In genomic region chr4:123558496-123558895, GRCm38 (mm10) we compare ENCODE assay signal across 28 mouse cellular contexts.
DNase-seq lines count a peak whose midpoint lies in the region; ATAC-seq and TF ChIP-seq lines count a peak whose summit lies in the region.
"Had no signal": no experiment of that assay in that cellular context is flagged by ENCODE, and none has a peak within 500 bp of the region (broad histone marks: within the 10 kb centered on the region; RNA-seq: fewer than 3 reads in every experiment).

No protein-coding gene starts in this region.

- H3K4me3 ChIP-seq in midbrain, embryonic 11.5 days (ENCODE audit: low read depth, low read length), result no peak overlapping the region
- no peak overlapping the region for H3K4me3 ChIP-seq in midbrain, embryonic 13.5 days (replicated peaks)
- H3K4me3 ChIP-seq in myocyte, result no peak overlapping the region
- no peak overlapping the region for H3K4me3 ChIP-seq in forebrain, embryonic 16.5 days (replicated peaks; ENCODE audit: low read length)
- H3K4me3 ChIP-seq in hindbrain, embryonic 16.5 days (ENCODE audit: low read length), result no peak overlapping the region
- H3K4me3 ChIP-seq: embryonic facial prominence, embryonic 10.5 days; embryonic facial prominence, embryonic 13.5 days; erythroblast, embryonic 14.5 days; forebrain, embryonic 12.5 days; forebrain, embryonic 15.5 days; heart, embryonic 12.5 days; heart, embryonic 15.5 days; hindbrain, embryonic 10.5 days; hindbrain, embryonic 13.5 days had no signal

- H3K27me3 ChIP-seq in midbrain, embryonic 11.5 days (ENCODE audit: control insufficient read depth, insufficient read depth, low read length), result no peaks in the 10 kb centered on the region
- no peaks in the 10 kb centered on the region for H3K27me3 ChIP-seq in midbrain, embryonic 13.5 days
- no peaks in the 10 kb centered on the region for H3K27me3 ChIP-seq in myocyte (ENCODE audit: control insufficient read depth, insufficient read depth, insufficient read length)
- no peaks in the 10 kb centered on the region for H3K27me3 ChIP-seq in forebrain, embryonic 16.5 days (replicated peaks; ENCODE audit: control insufficient read depth, insufficient read depth, low read length)
- H3K27me3 ChIP-seq in hindbrain, embryonic 16.5 days (replicated peaks; ENCODE audit: control insufficient read depth, insufficient read depth, low read length), result no peaks in the 10 kb centered on the region
- H3K27me3 ChIP-seq: embryonic facial prominence, embryonic 13.5 days; forebrain, embryonic 12.5 days; forebrain, embryonic 15.5 days; heart, embryonic 12.5 days; heart, embryonic 15.5 days; hindbrain, embryonic 13.5 days had no signal

- peaks cover 83% of the 10 kb centered on the region for H3K79me2 ChIP-seq in myocyte (ENCODE audit: control insufficient read depth, insufficient read depth)

- no peaks in the 10 kb centered on the region for H3K4me1 ChIP-seq in midbrain, embryonic 11.5 days (ENCODE audit: control insufficient read depth, insufficient read depth, low read length)
- peaks cover 4% of the 10 kb centered on the region; the same call in 1 of the 2 replicates for H3K4me1 ChIP-seq in midbrain, embryonic 13.5 days (replicated peaks)
- H3K4me1 ChIP-seq in forebrain, embryonic 16.5 days (replicated peaks; ENCODE audit: control insufficient read depth, insufficient read depth, low read length), result no peaks in the 10 kb centered on the region
- no peaks in the 10 kb centered on the region for H3K4me1 ChIP-seq in hindbrain, embryonic 16.5 days (ENCODE audit: control insufficient read depth, insufficient read depth, low read depth, low read length)
- H3K4me1 ChIP-seq: forebrain, embryonic 12.5 days; forebrain, embryonic 15.5 days; hindbrain, embryonic 13.5 days had no signal

- H3K27ac ChIP-seq in midbrain, embryonic 11.5 days (ENCODE audit: low read depth, low read length), result no peak overlapping the region
- H3K27ac ChIP-seq in midbrain, embryonic 13.5 days, result no peak overlapping the region
- H3K27ac ChIP-seq in forebrain, embryonic 16.5 days (ENCODE audit: low read length), result no peak overlapping the region
- no peak overlapping the region for H3K27ac ChIP-seq in hindbrain, embryonic 16.5 days (ENCODE audit: low read depth, low read length)
- H3K27ac ChIP-seq: embryonic facial prominence, embryonic 10.5 days; embryonic facial prominence, embryonic 13.5 days; forebrain, embryonic 12.5 days; forebrain, embryonic 15.5 days; heart, embryonic 15.5 days; hindbrain, embryonic 10.5 days; hindbrain, embryonic 13.5 days; hindbrain, postnatal 0 days had no signal

- H3K4me2 ChIP-seq in midbrain, embryonic 11.5 days, result no peak overlapping the region
- no peak overlapping the region for H3K4me2 ChIP-seq in midbrain, embryonic 13.5 days (replicated peaks)
- H3K4me2 ChIP-seq in myocyte (ENCODE audit: low read depth), result no peak overlapping the region
- no peak overlapping the region for H3K4me2 ChIP-seq in forebrain, embryonic 16.5 days (ENCODE audit: low read length)
- no peak overlapping the region for H3K4me2 ChIP-seq in hindbrain, embryonic 16.5 days (ENCODE audit: low read length)
- H3K4me2 ChIP-seq: embryonic facial prominence, embryonic 13.5 days; forebrain, embryonic 12.5 days; forebrain, embryonic 15.5 days; heart, embryonic 12.5 days; heart, embryonic 15.5 days; hindbrain, embryonic 13.5 days had no signal

- no peaks in the 10 kb centered on the region for H3K9me3 ChIP-seq in midbrain, embryonic 11.5 days (ENCODE audit: control insufficient read depth, low read length)
- H3K9me3 ChIP-seq in midbrain, embryonic 13.5 days, result no peaks in the 10 kb centered on the region
- H3K9me3 ChIP-seq in forebrain, embryonic 16.5 days (ENCODE audit: control insufficient read depth, low read length), result no peaks in the 10 kb centered on the region
- H3K9me3 ChIP-seq in hindbrain, embryonic 16.5 days (ENCODE audit: control insufficient read depth, low read length), result no peaks in the 10 kb centered on the region
- H3K9me3 ChIP-seq: embryonic facial prominence, embryonic 10.5 days; embryonic facial prominence, embryonic 13.5 days; forebrain, embryonic 12.5 days; forebrain, embryonic 15.5 days; heart, embryonic 12.5 days; heart, embryonic 15.5 days; hindbrain, embryonic 10.5 days; hindbrain, embryonic 13.5 days had no signal

- TF ChIP-seq POLR2A in myocyte (IDR thresholded peaks at IDR 0.05; ENCODE audit: insufficient read length, low read depth), result no peak

- DNase-seq in midbrain, embryonic 11.5 days (ENCODE audit: low spot score, missing footprints), result peak; percentile 31
- DNase-seq in A20 (ENCODE audit: low read depth, low spot score), result peak; percentile 87
- peak; percentile 40 to 52 for DNase-seq in B cell, adult 2 months
- no peak for DNase-seq in embryo, embryonic 11 days
- DNase-seq: adrenal gland, adult 2 months; adrenal gland, postnatal 14 days; cerebellum, adult 11 months; cerebellum, adult 2 months; cerebellum, adult 9-11 months; cerebellum, postnatal 25 days; gastrocnemius, postnatal 10 days; gastrocnemius, postnatal 36 days; heart, postnatal 10 days; heart, postnatal 36 days had no signal

- H3K36me3 ChIP-seq in midbrain, embryonic 11.5 days (ENCODE audit: control insufficient read depth, insufficient read depth, low read length), result no peaks in the 10 kb centered on the region
- H3K36me3 ChIP-seq in midbrain, embryonic 13.5 days, result no peaks in the 10 kb centered on the region
- no peaks in the 10 kb centered on the region for H3K36me3 ChIP-seq in myocyte (ENCODE audit: control insufficient read depth, insufficient read depth)
- H3K36me3 ChIP-seq in forebrain, embryonic 16.5 days (ENCODE audit: control insufficient read depth, insufficient read depth), result no peaks in the 10 kb centered on the region
- H3K36me3 ChIP-seq in hindbrain, embryonic 16.5 days (ENCODE audit: control insufficient read depth, insufficient read depth, low read length), result no peaks in the 10 kb centered on the region
- H3K36me3 ChIP-seq: embryonic facial prominence, embryonic 10.5 days; embryonic facial prominence, embryonic 13.5 days; forebrain, embryonic 12.5 days; forebrain, embryonic 15.5 days; heart, embryonic 15.5 days; hindbrain, embryonic 10.5 days; hindbrain, embryonic 13.5 days had no signal

- H3ac ChIP-seq in myocyte (ENCODE audit: control insufficient read depth, insufficient read length), result no peak overlapping the region

- no peak for ATAC-seq in midbrain, embryonic 11.5 days (ENCODE audit: low FRiP score)
- no peak for ATAC-seq in midbrain, embryonic 13.5 days
- ATAC-seq in forebrain, embryonic 16.5 days, result no peak
- no peak for ATAC-seq in hindbrain, embryonic 16.5 days
- ATAC-seq: forebrain, embryonic 15.5 days; hindbrain, postnatal 0 days had no signal

- H3K9ac ChIP-seq in midbrain, embryonic 11.5 days (ENCODE audit: low read length), result no peak overlapping the region
- no peak overlapping the region for H3K9ac ChIP-seq in midbrain, embryonic 13.5 days (replicated peaks)
- H3K9ac ChIP-seq in forebrain, embryonic 16.5 days (replicated peaks; ENCODE audit: low read depth, low read length), result no peak overlapping the region
- no peak overlapping the region for H3K9ac ChIP-seq in hindbrain, embryonic 16.5 days (ENCODE audit: low read depth, low read length)
- H3K9ac ChIP-seq: embryonic facial prominence, embryonic 13.5 days; forebrain, embryonic 12.5 days; forebrain, embryonic 15.5 days; heart, embryonic 12.5 days; heart, embryonic 15.5 days; hindbrain, embryonic 13.5 days had no signal

- 90% methylated on average over 2 of the region's 2 CpGs for WGBS in midbrain, embryonic 11.5 days
- WGBS in midbrain, embryonic 13.5 days, result 95% methylated on average over 2 of the region's 2 CpGs
- WGBS in forebrain, embryonic 16.5 days, result 80% methylated on average over 2 of the region's 2 CpGs
- WGBS in hindbrain, embryonic 16.5 days, result 93% methylated on average over 2 of the region's 2 CpGs

TF ChIP-seq in myocyte, 11 proteins besides CTCF, POLR2A, EP300 and RAD21:
- TF ChIP-seq SRF (IDR thresholded peaks at IDR 0.05; ENCODE audit: control insufficient read depth, insufficient read length, low read depth), result no peak
- TF ChIP-seq POLR2AphosphoS2 (IDR thresholded peaks at IDR 0.05; ENCODE audit: insufficient read length, low read depth), result peak; percentile 21
